Mouse (Mus musculus): Measurements from ENCODE around the gene Dennd4c. TPM values are rescaled to one million over a fixed set of nuclear protein-coding genes. Genes with fewer than 3 reads are reported as not detected.

Dennd4c gene
- total and polyA plus RNA-seq, 3 experiments: 3.2 to 33.3 (median 30.3) TPM

- DNase-seq (ENCODE audit: low spot score) (no peak), ATAC-seq (ENCODE audit: extremely low read depth, insufficient number of reproducible peaks, low FRiP score, poor library complexity, severe bottlenecking) (no peak)
- H3K4me3 ChIP-seq (ENCODE audit: low read depth, low read length): no peak overlapping the region
- H3K36me3 ChIP-seq (replicated peaks): no peaks in the 10 kb centered on the region
- H3K4me1 ChIP-seq (ENCODE audit: insufficient read depth, low read depth, low read length): peaks cover 5% of the 10 kb centered on the region
- TF ChIP-seq TAL1 (conservative IDR thresholded peaks at IDR 0.05; ENCODE audit: low read depth, low read length) (no peak), POLR2AphosphoS5 (IDR thresholded peaks at IDR 0.05; ENCODE audit: insufficient replicate concordance, low read depth, low read length) (no peak), CTCF (IDR thresholded peaks at IDR 0.05; ENCODE audit: low read depth, low read length) (no peak), GATA1 (IDR thresholded peaks at IDR 0.05; ENCODE audit: borderline replicate concordance, low read length) (no peak), GATA2 (IDR thresholded peaks at IDR 0.05; ENCODE audit: borderline replicate concordance, low read depth, low read length) (no peak)
- H3K27me3 ChIP-seq (ENCODE audit: insufficient read depth, low read length): peaks cover 22% of the 10 kb centered on the region
- H3K9me3 ChIP-seq (replicated peaks): no peaks in the 10 kb centered on the region
These were observed 131.1 kb downstream of the Dennd4c start for GRCm38 (mm10) chr4:86879477-86879876.

DNA sequence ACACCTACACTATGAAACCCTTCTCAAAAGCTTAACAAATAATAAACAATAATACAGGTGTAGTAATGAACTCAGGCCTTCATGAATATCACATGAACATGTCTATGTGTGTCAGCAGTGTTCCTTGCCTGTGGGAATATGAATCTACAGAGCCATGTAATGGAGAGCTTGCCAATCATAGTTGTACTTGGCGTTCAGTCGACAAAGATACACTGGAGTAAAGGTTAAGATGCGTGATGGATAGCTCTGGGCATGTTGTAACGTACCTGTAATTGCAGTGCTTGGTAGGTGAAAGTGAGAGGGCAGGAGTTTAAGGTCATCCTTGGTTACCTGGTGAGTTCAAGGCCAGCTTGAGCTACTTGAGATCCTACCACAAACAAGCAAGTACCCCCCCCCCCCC lies 132.8 kb downstream of the Dennd4c start:
- no peaks in the 10 kb centered on the region for H3K9me3 ChIP-seq (replicated peaks)
- 0 out of 2 replicates have a peak, but pooled peaks cover 2% of the 10 kb centered on the region for H3K4me1 ChIP-seq (ENCODE audit: insufficient read depth, low read depth, low read length)
- DNase-seq (ENCODE audit: low spot score) (no peak), ATAC-seq (ENCODE audit: extremely low read depth, insufficient number of reproducible peaks, low FRiP score, poor library complexity, severe bottlenecking) (no peak)
- H3K4me3 ChIP-seq (ENCODE audit: low read depth, low read length): no peak overlapping the region
- no peaks in the 10 kb centered on the region for H3K36me3 ChIP-seq (replicated peaks)
- TF ChIP-seq TAL1 (conservative IDR thresholded peaks at IDR 0.05; ENCODE audit: low read depth, low read length): no peak
- no peak for TF ChIP-seq POLR2AphosphoS5 (IDR thresholded peaks at IDR 0.05; ENCODE audit: insufficient replicate concordance, low read depth, low read length)
- TF ChIP-seq GATA1 (IDR thresholded peaks at IDR 0.05; ENCODE audit: borderline replicate concordance, low read length): no peak
- no peak for TF ChIP-seq GATA2 (IDR thresholded peaks at IDR 0.05; ENCODE audit: borderline replicate concordance, low read depth, low read length)
- no peak for TF ChIP-seq CTCF (IDR thresholded peaks at IDR 0.05; ENCODE audit: low read depth, low read length)
- H3K27me3 ChIP-seq (ENCODE audit: insufficient read depth, low read length): peaks cover 9% of the 10 kb centered on the region; the same call in 1 of the 2 replicates

- 0 out of 2 replicates have a peak, but pooled peaks cover 2% of the 10 kb centered on the region for H3K4me1 ChIP-seq (ENCODE audit: insufficient read depth, low read depth, low read length)
- H3K4me3 ChIP-seq (ENCODE audit: low read depth, low read length): no peak overlapping the region
- no peak for TF ChIP-seq TAL1 (conservative IDR thresholded peaks at IDR 0.05; ENCODE audit: low read depth, low read length)
- TF ChIP-seq POLR2AphosphoS5 (IDR thresholded peaks at IDR 0.05; ENCODE audit: insufficient replicate concordance, low read depth, low read length): no peak
- TF ChIP-seq GATA1 (IDR thresholded peaks at IDR 0.05; ENCODE audit: borderline replicate concordance, low read length): no peak
- TF ChIP-seq CTCF (IDR thresholded peaks at IDR 0.05; ENCODE audit: low read depth, low read length): no peak
- TF ChIP-seq GATA2 (IDR thresholded peaks at IDR 0.05; ENCODE audit: borderline replicate concordance, low read depth, low read length): no peak
- ATAC-seq (ENCODE audit: extremely low read depth, insufficient number of reproducible peaks, low FRiP score, poor library complexity, severe bottlenecking): no peak
- no peaks in the 10 kb centered on the region for H3K36me3 ChIP-seq (replicated peaks)
- no peak for DNase-seq (ENCODE audit: low spot score)
- peaks cover 3% of the 10 kb centered on the region; the same call in 1 of the 2 replicates for H3K27me3 ChIP-seq (ENCODE audit: insufficient read depth, low read length)
- H3K9me3 ChIP-seq (replicated peaks): no peaks in the 10 kb centered on the region
These were observed 134.1 kb downstream of the Dennd4c start for GRCm38 (mm10) chr4:86882413-86882812.

DNA sequence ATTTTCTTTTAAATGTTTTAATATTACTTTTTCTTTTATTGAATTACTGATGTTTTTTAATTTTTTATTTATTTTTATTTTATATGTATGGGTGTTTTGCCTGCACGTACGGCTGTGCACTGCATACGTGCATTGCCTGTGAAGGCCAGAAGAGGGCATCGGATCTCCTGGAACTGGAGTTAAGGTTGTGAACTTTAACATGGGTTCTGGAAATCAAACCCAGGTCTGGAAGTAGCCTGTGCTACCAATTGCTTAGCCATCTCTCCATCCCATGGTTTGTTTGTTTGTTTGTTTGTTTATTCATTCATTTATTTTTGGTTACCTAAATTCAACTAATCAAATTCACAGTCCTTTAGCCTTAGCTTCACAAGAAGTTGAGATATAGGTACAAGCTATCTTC lies 136.6 kb downstream of the Dennd4c start:
- no peaks in the 10 kb centered on the region for H3K9me3 ChIP-seq (replicated peaks)
- no peak overlapping the region for H3K4me3 ChIP-seq (ENCODE audit: low read depth, low read length)
- no peak for ATAC-seq (ENCODE audit: extremely low read depth, insufficient number of reproducible peaks, low FRiP score, poor library complexity, severe bottlenecking)
- H3K27me3 ChIP-seq (ENCODE audit: insufficient read depth, low read length): no peaks in the 10 kb centered on the region; the same call in 1 of the 2 replicates
- no peaks in the 10 kb centered on the region for H3K36me3 ChIP-seq (replicated peaks)
- H3K4me1 ChIP-seq (ENCODE audit: insufficient read depth, low read depth, low read length): 0 out of 2 replicates have a peak, but pooled peaks cover 2% of the 10 kb centered on the region
- TF ChIP-seq CTCF (IDR thresholded peaks at IDR 0.05; ENCODE audit: low read depth, low read length) (no peak), GATA1 (IDR thresholded peaks at IDR 0.05; ENCODE audit: borderline replicate concordance, low read length) (no peak), POLR2AphosphoS5 (IDR thresholded peaks at IDR 0.05; ENCODE audit: insufficient replicate concordance, low read depth, low read length) (no peak), TAL1 (conservative IDR thresholded peaks at IDR 0.05; ENCODE audit: low read depth, low read length) (no peak), GATA2 (IDR thresholded peaks at IDR 0.05; ENCODE audit: borderline replicate concordance, low read depth, low read length) (no peak)
- no peak for DNase-seq (ENCODE audit: low spot score)

GRCm38 (mm10) chr4:86885790-86886159 lies 137.4 kb downstream of the Dennd4c start:
- DNase-seq (ENCODE audit: low spot score) (no peak), ATAC-seq (ENCODE audit: extremely low read depth, insufficient number of reproducible peaks, low FRiP score, poor library complexity, severe bottlenecking) (no peak)
- H3K4me3 ChIP-seq (ENCODE audit: low read depth, low read length): no peak overlapping the region

DNA sequence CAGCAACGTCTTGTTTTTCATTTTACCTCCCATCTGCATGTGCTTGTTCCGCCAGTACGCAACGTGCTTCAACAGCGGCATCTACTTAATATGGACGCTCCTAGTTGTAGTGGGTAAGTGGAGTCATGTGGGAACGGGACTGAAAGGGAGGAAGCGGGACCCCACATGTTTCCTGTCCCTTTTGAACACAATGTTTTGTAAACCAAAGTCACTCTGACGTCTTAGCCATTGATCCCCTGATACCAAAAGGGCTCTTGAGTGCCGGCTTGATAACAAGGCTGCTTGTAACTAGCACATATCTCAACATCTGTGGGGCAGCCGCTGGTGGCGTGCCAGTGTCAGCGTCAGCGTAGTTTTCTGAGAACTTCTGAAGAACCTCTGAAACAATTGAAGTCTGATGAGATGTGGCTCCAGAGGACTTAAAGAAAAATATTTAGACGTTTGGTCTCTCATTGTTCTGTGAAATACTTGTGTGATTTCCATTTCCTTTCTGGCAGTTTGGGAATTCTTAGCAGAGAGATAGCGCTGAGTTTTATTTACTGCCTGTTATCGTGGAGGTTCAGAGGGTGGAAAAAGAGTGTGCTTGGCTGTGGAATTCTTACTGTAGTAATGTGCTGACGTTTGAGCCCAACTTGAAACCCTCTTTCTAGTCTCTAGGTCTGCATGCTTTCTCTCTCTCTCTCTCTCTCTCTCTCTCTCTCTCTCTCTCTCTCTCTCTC lies 138.0 kb downstream of the Dennd4c start:
- no peak overlapping the region for H3K4me3 ChIP-seq (ENCODE audit: low read depth, low read length)
- 0 out of 2 replicates have a peak, but pooled peaks cover 2% of the 10 kb centered on the region for H3K4me1 ChIP-seq (ENCODE audit: insufficient read depth, low read depth, low read length)
- no peak for ATAC-seq (ENCODE audit: extremely low read depth, insufficient number of reproducible peaks, low FRiP score, poor library complexity, severe bottlenecking)
- H3K27me3 ChIP-seq (ENCODE audit: insufficient read depth, low read length): no peaks in the 10 kb centered on the region; the same call in 1 of the 2 replicates
- H3K36me3 ChIP-seq (replicated peaks): no peaks in the 10 kb centered on the region
- TF ChIP-seq GATA1 (IDR thresholded peaks at IDR 0.05; ENCODE audit: borderline replicate concordance, low read length): no peak
- no peak for TF ChIP-seq POLR2AphosphoS5 (IDR thresholded peaks at IDR 0.05; ENCODE audit: insufficient replicate concordance, low read depth, low read length)
- no peak for TF ChIP-seq CTCF (IDR thresholded peaks at IDR 0.05; ENCODE audit: low read depth, low read length)
- no peak for DNase-seq (ENCODE audit: low spot score)
- H3K9me3 ChIP-seq (replicated peaks): no peaks in the 10 kb centered on the region

More at GRCm38 (mm10) chr4:86885790-86886159, 137.4 kb downstream of the Dennd4c start:
- no peak for TF ChIP-seq POLR2AphosphoS5 (IDR thresholded peaks at IDR 0.05; ENCODE audit: insufficient replicate concordance, low read depth, low read length)
- Histone ChIP-seq H3K27me3 (ENCODE audit: insufficient read depth, low read length) (no peaks in the 10 kb centered on the region; the same call in 1 of the 2 replicates), H3K36me3 (replicated peaks) (no peaks in the 10 kb centered on the region), H3K4me1 (ENCODE audit: insufficient read depth, low read depth, low read length) (0 out of 2 replicates have a peak, but pooled peaks cover 2% of the 10 kb centered on the region), H3K9me3 (replicated peaks) (no peaks in the 10 kb centered on the region)

Measured in G1E (cell line).